Mouse (Mus musculus): ENCODE measurements around the gene Naxe. TPM values are rescaled to one million over a fixed set of nuclear protein-coding genes. Genes with fewer than 3 reads are reported as not detected.

The Naxe gene
- polyA plus RNA-seq, 1 experiment = 41.6 TPM

- under 1% methylated on average over 13 of the region's 13 CpGs for WGBS
- 0 out of 2 replicates have a peak, but pooled peaks cover 5% of the 10 kb centered on the region for H3K27me3 ChIP-seq (ENCODE audit: control insufficient read depth, insufficient read depth, low read length)
- H3K36me3 ChIP-seq (ENCODE audit: control insufficient read depth, insufficient read depth, low read length) = no peaks in the 10 kb centered on the region
- H3K4me1 ChIP-seq (ENCODE audit: control insufficient read depth, insufficient read depth, insufficient read length, low read length) = no peaks in the 10 kb centered on the region; the same call in 1 of the 2 replicates
- H3K4me3 ChIP-seq (ENCODE audit: low read depth, low read length) = peak overlapping the region; percentile 74
- no peak overlapping the region for H3K27ac ChIP-seq (ENCODE audit: insufficient read depth, low read depth, low read length)
- TF ChIP-seq POLR2A (IDR thresholded peaks at IDR 0.05; ENCODE audit: low read depth, low read length) (no peak), CTCF (IDR thresholded peaks at IDR 0.05; ENCODE audit: extremely low read depth, insufficient read length, insufficient replicate concordance, low read depth, low read length) (no peak)
Measured at GRCm38 (mm10) chr3:88082224-88082618, 23.9 kb upstream of the Naxe start.

DNA sequence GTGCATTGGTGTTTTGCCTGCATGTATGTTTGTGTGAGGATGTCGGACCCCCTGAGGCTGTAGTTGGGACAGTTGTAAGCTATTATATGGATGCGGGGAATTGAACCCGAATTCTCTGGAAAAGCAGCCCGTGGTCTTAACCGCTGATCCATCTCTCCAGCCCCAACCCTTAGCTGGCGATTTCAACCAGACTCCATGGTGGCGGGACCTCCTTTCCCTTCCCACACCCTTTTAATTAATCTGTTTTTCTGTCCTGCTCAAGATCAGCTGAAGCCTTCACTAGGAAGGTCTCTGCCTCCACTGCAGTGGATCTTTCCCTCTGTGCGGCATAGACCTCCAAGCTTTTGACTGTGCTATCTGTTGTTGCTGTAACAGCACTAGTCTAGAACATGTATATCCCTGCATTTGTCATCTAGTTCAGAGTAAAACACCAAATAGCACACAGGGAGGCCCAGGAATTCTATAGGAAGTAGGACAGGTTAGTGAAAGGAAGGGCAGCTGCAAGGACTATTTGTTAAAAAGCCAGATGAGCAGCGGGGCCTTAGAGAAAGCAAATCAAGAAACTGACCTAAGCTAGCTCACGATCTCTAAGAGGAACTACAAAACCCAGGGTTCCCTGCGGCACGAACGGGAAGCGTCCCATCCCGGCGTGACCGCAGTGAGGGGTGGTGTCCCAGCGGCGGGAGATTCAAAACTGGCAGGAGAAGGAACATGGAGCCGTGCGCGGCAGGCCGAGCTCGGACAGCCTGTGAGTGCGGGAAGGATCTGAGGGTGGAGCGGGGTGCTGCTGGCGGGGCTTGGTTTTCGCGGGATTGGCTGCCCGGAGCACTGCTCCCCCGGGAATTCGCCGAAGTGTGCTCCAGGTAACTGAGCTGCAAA is 23.3 kb upstream of the Naxe start, which contains the start of gene Iqgap3:
Iqgap3 (plus strand) TSS at position 627 of the 879 bp plus-strand sequence.
- 19% methylated on average over 33 of the region's 33 CpGs for WGBS
- TF ChIP-seq POLR2A (IDR thresholded peaks at IDR 0.05; ENCODE audit: low read depth, low read length) = no peak
- TF ChIP-seq CTCF (IDR thresholded peaks at IDR 0.05; ENCODE audit: extremely low read depth, insufficient read length, insufficient replicate concordance, low read depth, low read length) = no peak
- H3K4me1 ChIP-seq (ENCODE audit: control insufficient read depth, insufficient read depth, insufficient read length, low read length) = no peaks in the 10 kb centered on the region; the same call in 1 of the 2 replicates
- peak within 1 kb of the TSS; percentile 74 for H3K4me3 ChIP-seq (ENCODE audit: low read depth, low read length)
- H3K36me3 ChIP-seq (ENCODE audit: control insufficient read depth, insufficient read depth, low read length) = no peaks in the 10 kb centered on the region
- peak within 1 kb of the TSS; percentile 6; the same call in 1 of the 2 replicates for H3K27ac ChIP-seq (ENCODE audit: insufficient read depth, low read depth, low read length)
- 0 out of 2 replicates have a peak, but pooled peaks cover 7% of the 10 kb centered on the region for H3K27me3 ChIP-seq (ENCODE audit: control insufficient read depth, insufficient read depth, low read length)

GRCm38 (mm10) chr3:88078204-88078603 is 19.9 kb upstream of the Naxe start, which contains the start of gene Ttc24:
Gene Ttc24, minus strand, starts transcription at chr3:88078304.
- Histone ChIP-seq H3K36me3 (ENCODE audit: control insufficient read depth, insufficient read depth, low read length) (no peaks in the 10 kb centered on the region), H3K4me1 (ENCODE audit: control insufficient read depth, insufficient read depth, insufficient read length, low read length) (no peaks in the 10 kb centered on the region; the same call in 1 of the 2 replicates), H3K27me3 (ENCODE audit: control insufficient read depth, insufficient read depth, low read length) (0 out of 2 replicates have a peak, but pooled peaks cover 7% of the 10 kb centered on the region), H3K4me3 (ENCODE audit: low read depth, low read length) (no peak within 1 kb of the TSS), H3K27ac (ENCODE audit: insufficient read depth, low read depth, low read length) (no peak within 1 kb of the TSS)
- TF ChIP-seq CTCF (IDR thresholded peaks at IDR 0.05; ENCODE audit: extremely low read depth, insufficient read length, insufficient replicate concordance, low read depth, low read length) (no peak), POLR2A (IDR thresholded peaks at IDR 0.05; ENCODE audit: low read depth, low read length) (no peak)
- 71% methylated on average over 4 of the region's 4 CpGs for WGBS

GRCm38 (mm10) chr3:88077441-88077840 is 19.1 kb upstream of the Naxe start:
- TF ChIP-seq POLR2A (IDR thresholded peaks at IDR 0.05; ENCODE audit: low read depth, low read length) (no peak), CTCF (IDR thresholded peaks at IDR 0.05; ENCODE audit: extremely low read depth, insufficient read length, insufficient replicate concordance, low read depth, low read length) (no peak)
- H3K36me3 ChIP-seq (ENCODE audit: control insufficient read depth, insufficient read depth, low read length) = no peaks in the 10 kb centered on the region
- H3K27me3 ChIP-seq (ENCODE audit: control insufficient read depth, insufficient read depth, low read length) = 0 out of 2 replicates have a peak, but pooled peaks cover 7% of the 10 kb centered on the region
- WGBS = 43% methylated on average over 8 of the region's 8 CpGs
- no peak overlapping the region for H3K4me3 ChIP-seq (ENCODE audit: low read depth, low read length)
- H3K27ac ChIP-seq (ENCODE audit: insufficient read depth, low read depth, low read length) = no peak overlapping the region
- H3K4me1 ChIP-seq (ENCODE audit: control insufficient read depth, insufficient read depth, insufficient read length, low read length) = no peaks in the 10 kb centered on the region; the same call in 1 of the 2 replicates

GRCm38 (mm10) chr3:88074766-88075165 is 16.5 kb upstream of the Naxe start:
- H3K36me3 ChIP-seq (ENCODE audit: control insufficient read depth, insufficient read depth, low read length) = no peaks in the 10 kb centered on the region
- H3K27ac ChIP-seq (ENCODE audit: insufficient read depth, low read depth, low read length) = no peak overlapping the region
- H3K4me1 ChIP-seq (ENCODE audit: control insufficient read depth, insufficient read depth, insufficient read length, low read length) = no peaks in the 10 kb centered on the region
- 69% methylated on average over 8 of the region's 8 CpGs for WGBS
- H3K4me3 ChIP-seq (ENCODE audit: low read depth, low read length) = no peak overlapping the region
- TF ChIP-seq CTCF (IDR thresholded peaks at IDR 0.05; ENCODE audit: extremely low read depth, insufficient read length, insufficient replicate concordance, low read depth, low read length) (no peak), POLR2A (IDR thresholded peaks at IDR 0.05; ENCODE audit: low read depth, low read length) (no peak)
- H3K27me3 ChIP-seq (ENCODE audit: control insufficient read depth, insufficient read depth, low read length) = 0 out of 2 replicates have a peak, but pooled peaks cover 7% of the 10 kb centered on the region

- no peak for TF ChIP-seq POLR2A (IDR thresholded peaks at IDR 0.05; ENCODE audit: low read depth, low read length)
- no peak for TF ChIP-seq CTCF (IDR thresholded peaks at IDR 0.05; ENCODE audit: extremely low read depth, insufficient read length, insufficient replicate concordance, low read depth, low read length)
- no peaks in the 10 kb centered on the region for H3K4me1 ChIP-seq (ENCODE audit: control insufficient read depth, insufficient read depth, insufficient read length, low read length)
- H3K27ac ChIP-seq (ENCODE audit: insufficient read depth, low read depth, low read length) = no peak overlapping the region
- WGBS = 61% methylated on average over 2 of the region's 2 CpGs
- H3K4me3 ChIP-seq (ENCODE audit: low read depth, low read length) = no peak overlapping the region
- no peaks in the 10 kb centered on the region for H3K36me3 ChIP-seq (ENCODE audit: control insufficient read depth, insufficient read depth, low read length)
- 0 out of 2 replicates have a peak, but pooled peaks cover 7% of the 10 kb centered on the region for H3K27me3 ChIP-seq (ENCODE audit: control insufficient read depth, insufficient read depth, low read length)
Measured at GRCm38 (mm10) chr3:88074351-88074750, 16.1 kb upstream of the Naxe start.

DNA sequence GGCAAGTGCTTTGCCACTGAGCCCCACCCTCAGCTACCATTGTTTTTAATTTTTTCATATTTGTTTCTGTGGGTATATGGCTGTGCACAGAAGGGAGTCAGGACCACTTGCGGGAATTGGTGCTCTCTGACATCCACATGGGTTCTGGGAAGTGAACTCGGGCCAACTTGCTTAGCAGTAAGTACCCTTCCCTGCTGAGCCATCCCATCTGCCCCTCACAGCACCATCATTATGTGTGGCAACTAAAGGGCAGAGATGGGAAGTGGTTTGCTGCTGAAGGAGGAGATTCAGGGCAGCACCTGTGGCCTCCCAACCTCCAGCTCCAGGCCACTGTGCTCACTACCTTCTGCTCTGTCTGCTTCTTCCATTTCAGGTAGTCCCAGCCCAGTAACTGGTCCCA is 15.3 kb upstream of the Naxe start:
- H3K4me3 ChIP-seq (ENCODE audit: low read depth, low read length) = no peak overlapping the region
- no peak overlapping the region for H3K27ac ChIP-seq (ENCODE audit: insufficient read depth, low read depth, low read length)
- H3K36me3 ChIP-seq (ENCODE audit: control insufficient read depth, insufficient read depth, low read length) = no peaks in the 10 kb centered on the region
- H3K27me3 ChIP-seq (ENCODE audit: control insufficient read depth, insufficient read depth, low read length) = 0 out of 2 replicates have a peak, but pooled peaks cover 7% of the 10 kb centered on the region
- 62% methylated on average over 2 of the region's 2 CpGs for WGBS
- TF ChIP-seq CTCF (IDR thresholded peaks at IDR 0.05; ENCODE audit: extremely low read depth, insufficient read length, insufficient replicate concordance, low read depth, low read length) (no peak), POLR2A (IDR thresholded peaks at IDR 0.05; ENCODE audit: low read depth, low read length) (no peak)
- H3K4me1 ChIP-seq (ENCODE audit: control insufficient read depth, insufficient read depth, insufficient read length, low read length) = no peaks in the 10 kb centered on the region

Data from small intestine, adult 2 months (tissue).